Mouse (Mus musculus): ENCODE results near the gene Ppm1n. TPM values are rescaled to one million over a fixed set of nuclear protein-coding genes. Genes with fewer than 3 reads are reported as not detected.

Ppm1n gene
- total and polyA plus RNA-seq, 3 experiments = not detected

GRCm38 (mm10) chr7:19295503-19296185, 15.8 kb upstream of the Ppm1n start:
- Histone ChIP-seq H3K4me3 (ENCODE audit: control insufficient read depth in 1 of 2, insufficient read depth in 1 of 2, low read depth in 2 of 2, low read length in 2 of 2) (peak overlapping the region; percentile 55 to 64), H3K4me1 (ENCODE audit: control insufficient read depth in 1 of 2, insufficient read depth in 2 of 2, low read length in 2 of 2) (peaks cover 0 to 14% of the 10 kb centered on the region in 2 experiments; a peak in 2 of 4 replicates), H3K36me3 (ENCODE audit: control insufficient read depth in 1 of 2, insufficient read depth in 2 of 2, low read length in 2 of 2) (peaks cover 0 to 5% of the 10 kb centered on the region in 2 experiments; a peak in 1 of 4 replicates), H3K27me3 (ENCODE audit: control insufficient read depth in 1 of 2, insufficient read depth in 2 of 2, low read length in 2 of 2) (no peaks in the 10 kb centered on the region), H3K9ac (ENCODE audit: control insufficient read depth, low read depth, low read length, poor library complexity, severe bottlenecking) (peak overlapping the region; percentile 41; the same call in 1 of the 2 replicates), H3K9me3 (replicated peaks; ENCODE audit: insufficient read depth, low read length) (no peaks in the 10 kb centered on the region), H3K27ac (ENCODE audit: control insufficient read depth, low read depth, low read length) (no peak overlapping the region), H3K79me2 (ENCODE audit: control insufficient read depth, insufficient read depth, low read length, poor library complexity) (no peaks in the 10 kb centered on the region)
- no peak for TF ChIP-seq POLR2AphosphoS5 (IDR thresholded peaks at IDR 0.05; ENCODE audit: borderline replicate concordance, low read depth, low read length)
- TF ChIP-seq KAT2A (conservative IDR thresholded peaks at IDR 0.05; ENCODE audit: low read depth, low read length) = peak; percentile 93
- peak; percentile 74 to 80 (median 78) for TF ChIP-seq CTCF (IDR thresholded peaks at IDR 0.05 in 2 of 3, conservative IDR thresholded peaks at IDR 0.05 in 1 of 3; ENCODE audit: control insufficient read depth in 1 of 3, insufficient read depth in 1 of 3, low read depth in 2 of 3, low read length in 3 of 3, poor library complexity in 1 of 3, severe bottlenecking in 1 of 3)
- TF ChIP-seq GABPA (IDR thresholded peaks at IDR 0.05; ENCODE audit: low read depth, low read length) = no peak
- no peak for TF ChIP-seq POLR2AphosphoS2 (IDR thresholded peaks at IDR 0.05; ENCODE audit: low read length)
- TF ChIP-seq HCFC1 (IDR thresholded peaks at IDR 0.05; ENCODE audit: low read depth, low read length) = peak; percentile 99
- TF ChIP-seq ELF1 (IDR thresholded peaks at IDR 0.05; ENCODE audit: low read depth, low read length) = peak; percentile 93
- peak; percentile 90 for DNase-seq (ENCODE audit: low read depth, low spot score)

- H3K79me2 ChIP-seq (ENCODE audit: control insufficient read depth, insufficient read depth, low read length, poor library complexity) = no peaks in the 10 kb centered on the region
- no peaks in the 10 kb centered on the region for H3K9me3 ChIP-seq (replicated peaks; ENCODE audit: insufficient read depth, low read length)
- H3K4me3 ChIP-seq (ENCODE audit: control insufficient read depth in 1 of 2, insufficient read depth in 1 of 2, low read depth in 2 of 2, low read length in 2 of 2) = no peak overlapping the region
- no peak overlapping the region for H3K9ac ChIP-seq (ENCODE audit: control insufficient read depth, low read depth, low read length, poor library complexity, severe bottlenecking)
- H3K36me3 ChIP-seq (ENCODE audit: control insufficient read depth in 1 of 2, insufficient read depth in 2 of 2, low read length in 2 of 2) = peaks cover 0 to 5% of the 10 kb centered on the region in 2 experiments; a peak in 1 of 4 replicates
- no peaks in the 10 kb centered on the region for H3K27me3 ChIP-seq (ENCODE audit: control insufficient read depth in 1 of 2, insufficient read depth in 2 of 2, low read length in 2 of 2)
- no peak for DNase-seq (ENCODE audit: low read depth, low spot score)
- TF ChIP-seq KAT2A (conservative IDR thresholded peaks at IDR 0.05; ENCODE audit: low read depth, low read length) (no peak), BHLHE40 (IDR thresholded peaks at IDR 0.05; ENCODE audit: borderline replicate concordance, low read depth, low read length) (peak; percentile 30; the same call in 1 of the 2 replicates)
- peaks cover 0 to 11% of the 10 kb centered on the region in 2 experiments; a peak in 2 of 4 replicates for H3K4me1 ChIP-seq (ENCODE audit: control insufficient read depth in 1 of 2, insufficient read depth in 2 of 2, low read length in 2 of 2)
- no peak overlapping the region for H3K27ac ChIP-seq (ENCODE audit: control insufficient read depth, low read depth, low read length)
Measured at GRCm38 (mm10) chr7:19290969-19291596, 11.2 kb upstream of the Ppm1n start.

- H3K27ac ChIP-seq (ENCODE audit: control insufficient read depth, low read depth, low read length) = no peak overlapping the region
- no peaks in the 10 kb centered on the region for H3K79me2 ChIP-seq (ENCODE audit: control insufficient read depth, insufficient read depth, low read length, poor library complexity)
- no peaks in the 10 kb centered on the region for H3K36me3 ChIP-seq (ENCODE audit: control insufficient read depth in 1 of 2, insufficient read depth in 2 of 2, low read length in 2 of 2)
- peak; percentile 83 for DNase-seq (ENCODE audit: low read depth, low spot score)
- no peaks in the 10 kb centered on the region for H3K27me3 ChIP-seq (ENCODE audit: control insufficient read depth in 1 of 2, insufficient read depth in 2 of 2, low read length in 2 of 2)
- no peak overlapping the region for H3K9ac ChIP-seq (ENCODE audit: control insufficient read depth, low read depth, low read length, poor library complexity, severe bottlenecking)
- 0 out of 4 replicates have a peak, but pooled peaks cover 0 to 4% of the 10 kb centered on the region in 2 experiments for H3K4me1 ChIP-seq (ENCODE audit: control insufficient read depth in 1 of 2, insufficient read depth in 2 of 2, low read length in 2 of 2)
- H3K4me3 ChIP-seq (ENCODE audit: control insufficient read depth in 1 of 2, insufficient read depth in 1 of 2, low read depth in 2 of 2, low read length in 2 of 2) = no peak overlapping the region
- H3K9me3 ChIP-seq (replicated peaks; ENCODE audit: insufficient read depth, low read length) = no peaks in the 10 kb centered on the region
- TF ChIP-seq TAL1 (IDR thresholded peaks at IDR 0.05; ENCODE audit: low read length) (no peak), JUND (IDR thresholded peaks at IDR 0.05; ENCODE audit: low read depth, low read length) (no peak), MXI1 (IDR thresholded peaks at IDR 0.05; ENCODE audit: low read depth, low read length) (no peak), TBP (IDR thresholded peaks at IDR 0.05; ENCODE audit: low read depth, low read length) (no peak), TCF12 (IDR thresholded peaks at IDR 0.05; ENCODE audit: low read depth, low read length) (no peak), EP300 (IDR thresholded peaks at IDR 0.05; ENCODE audit: low read depth in 1 of 2, low read length in 2 of 2) (no peak), NRF1 (IDR thresholded peaks at IDR 0.05; ENCODE audit: insufficient read depth, low read depth, low read length, poor library complexity, severe bottlenecking) (no peak), CHD2 (IDR thresholded peaks at IDR 0.05; ENCODE audit: low read length) (no peak), CTCF (IDR thresholded peaks at IDR 0.05 in 2 of 3, conservative IDR thresholded peaks at IDR 0.05 in 1 of 3; ENCODE audit: control insufficient read depth in 1 of 3, insufficient read depth in 1 of 3, low read depth in 2 of 3, low read length in 3 of 3, poor library complexity in 1 of 3, severe bottlenecking in 1 of 3) (peak; percentile 69 to 86 (median 77)), SIN3A (IDR thresholded peaks at IDR 0.05; ENCODE audit: low read length) (peak; percentile 61; the same call in 1 of the 2 replicates), USF2 (IDR thresholded peaks at IDR 0.05; ENCODE audit: borderline replicate concordance in 1 of 2, insufficient read depth in 1 of 2, low read depth in 1 of 2, low read length in 2 of 2) (no peak), MAFK (IDR thresholded peaks at IDR 0.05; ENCODE audit: borderline replicate concordance, low read depth, low read length) (no peak), POLR2A (IDR thresholded peaks at IDR 0.05; ENCODE audit: control insufficient read depth in 1 of 2, insufficient read depth in 1 of 2, low read depth in 1 of 2, low read length in 2 of 2, poor library complexity in 1 of 2) (no peak), ELF1 (IDR thresholded peaks at IDR 0.05; ENCODE audit: low read depth, low read length) (no peak), UBTF (IDR thresholded peaks at IDR 0.05; ENCODE audit: borderline replicate concordance, insufficient read depth, low read depth, low read length) (no peak), ZMIZ1 (IDR thresholded peaks at IDR 0.05; ENCODE audit: low read depth, low read length) (no peak)
Measured at GRCm38 (mm10) chr7:19284763-19285162, 4.9 kb upstream of the Ppm1n start.

Measured in MEL (cell line).